Mouse (Mus musculus): Measurements from ENCODE around the gene Nt5e. TPM values are rescaled to one million over a fixed set of nuclear protein-coding genes. Genes with fewer than 3 reads are reported as not detected.

The Nt5e gene
- polyA plus RNA-seq, 1 experiment from 2014 or later: 1.1 TPM

DNA sequence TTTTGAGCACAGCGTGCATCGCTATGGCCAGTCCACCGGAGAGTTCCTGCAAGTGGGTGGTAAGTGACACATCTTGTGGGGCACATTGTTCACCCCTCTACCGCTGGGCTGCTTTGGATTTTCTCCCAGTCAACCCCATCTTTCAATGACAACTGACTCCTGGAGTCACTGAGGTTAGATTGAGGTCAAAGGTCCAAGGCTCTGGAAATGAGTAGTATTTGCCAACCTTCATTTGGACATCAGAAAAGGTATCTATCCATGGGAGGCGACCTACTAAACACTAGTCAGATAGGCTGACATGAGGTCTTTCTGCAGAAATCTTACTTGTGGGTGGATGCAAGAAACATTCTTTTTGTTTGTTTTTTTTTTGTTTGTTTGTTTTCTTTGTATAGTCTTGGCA is 40.3 kb downstream of the Nt5e start:
- peaks cover 4% of the 10 kb centered on the region; the same call in 1 of the 2 replicates for H3K4me1 ChIP-seq
- H3K27ac ChIP-seq (replicated peaks): no peak overlapping the region
- no peak overlapping the region for H3K4me2 ChIP-seq
- 91% methylated on average over 5 of the region's 5 CpGs for WGBS
- no peak for ATAC-seq (ENCODE audit: low FRiP score)
- no peak overlapping the region for H3K4me3 ChIP-seq (replicated peaks)
- no peaks in the 10 kb centered on the region for H3K9me3 ChIP-seq (replicated peaks)
- H3K36me3 ChIP-seq: 0 out of 2 replicates have a peak, but pooled peaks cover 4% of the 10 kb centered on the region
- no peaks in the 10 kb centered on the region for H3K27me3 ChIP-seq (replicated peaks)
- H3K9ac ChIP-seq (replicated peaks): no peak overlapping the region

DNA sequence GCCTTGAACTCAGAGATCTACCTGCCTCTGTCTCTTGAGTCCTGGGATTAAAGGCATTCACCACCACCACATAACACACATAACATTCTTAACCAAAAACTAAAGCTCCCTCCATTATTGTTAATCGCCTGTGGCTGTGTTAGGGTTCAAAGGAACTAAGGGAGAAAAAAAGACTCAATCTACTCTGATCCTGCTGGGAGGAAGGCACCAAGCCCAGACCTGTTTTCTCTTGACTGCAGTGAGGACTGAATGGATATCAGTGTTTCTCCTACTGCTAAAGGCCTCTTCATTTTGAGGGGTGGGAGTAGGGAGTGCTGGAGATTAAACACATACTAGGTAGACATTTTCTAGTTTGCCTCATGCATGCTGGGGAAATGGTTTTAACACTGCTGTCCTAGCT is 40.8 kb downstream of the Nt5e start:
- no peak overlapping the region for H3K9ac ChIP-seq (replicated peaks)
- H3K4me3 ChIP-seq (replicated peaks): no peak overlapping the region
- no peak for ATAC-seq (ENCODE audit: low FRiP score)
- 59% methylated on average over 1 of the region's 1 CpGs for WGBS
- 0 out of 2 replicates have a peak, but pooled peaks cover 4% of the 10 kb centered on the region for H3K36me3 ChIP-seq
- no peak overlapping the region for H3K4me2 ChIP-seq
- H3K4me1 ChIP-seq: no peaks in the 10 kb centered on the region
- H3K27ac ChIP-seq (replicated peaks): no peak overlapping the region
- H3K9me3 ChIP-seq (replicated peaks): no peaks in the 10 kb centered on the region
- no peaks in the 10 kb centered on the region for H3K27me3 ChIP-seq (replicated peaks)

DNA sequence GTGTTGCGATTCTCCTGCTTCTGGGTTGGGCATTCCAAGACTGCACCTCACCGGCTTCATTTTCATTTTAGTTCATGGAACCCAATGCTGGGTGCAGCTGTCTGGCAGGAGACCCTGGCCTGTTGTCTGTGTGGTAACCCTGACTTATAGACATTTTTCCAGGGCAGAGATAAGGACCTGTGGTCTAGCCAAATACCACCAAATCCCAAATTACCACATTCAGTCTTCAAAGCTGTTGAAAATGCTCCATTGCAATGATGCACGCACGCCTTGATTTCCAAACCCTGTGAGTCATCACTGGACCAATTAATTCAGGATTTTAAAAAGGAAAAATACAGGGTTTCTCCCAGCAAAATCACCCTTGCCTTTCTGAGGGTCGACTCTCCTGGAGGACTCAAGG is 41.5 kb downstream of the Nt5e start:
- no peak overlapping the region for H3K27ac ChIP-seq (replicated peaks)
- WGBS: 95% methylated on average over 5 of the region's 5 CpGs
- no peak for ATAC-seq (ENCODE audit: low FRiP score)
- no peak overlapping the region for H3K4me3 ChIP-seq (replicated peaks)
- 0 out of 2 replicates have a peak, but pooled peaks cover 4% of the 10 kb centered on the region for H3K36me3 ChIP-seq
- H3K27me3 ChIP-seq (replicated peaks): no peaks in the 10 kb centered on the region
- H3K4me2 ChIP-seq: no peak overlapping the region
- no peaks in the 10 kb centered on the region for H3K4me1 ChIP-seq
- H3K9ac ChIP-seq (replicated peaks): no peak overlapping the region
- H3K9me3 ChIP-seq (replicated peaks): no peaks in the 10 kb centered on the region

DNA sequence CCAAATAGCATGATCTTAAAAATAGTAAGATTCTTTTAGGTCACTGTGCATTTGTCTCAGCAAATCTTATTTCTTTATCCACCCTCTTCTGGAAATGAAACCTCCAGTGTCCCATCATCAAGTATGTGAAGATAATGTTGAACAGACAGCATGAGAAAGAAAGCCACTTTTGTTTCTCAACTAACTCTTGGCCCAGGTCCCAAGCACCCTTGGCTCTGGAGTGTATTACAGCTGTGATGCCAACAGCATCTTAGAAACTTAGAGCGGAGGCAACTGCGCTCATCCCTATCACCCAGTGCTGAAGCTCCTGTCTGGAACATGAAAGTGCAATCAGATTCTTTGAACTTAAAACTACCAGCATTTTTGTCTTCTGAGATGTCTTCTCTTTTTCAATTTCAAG is 42.7 kb downstream of the Nt5e start:
- H3K4me3 ChIP-seq (replicated peaks): no peak overlapping the region
- H3K27me3 ChIP-seq (replicated peaks): no peaks in the 10 kb centered on the region
- 0 out of 2 replicates have a peak, but pooled peaks cover 5% of the 10 kb centered on the region for H3K36me3 ChIP-seq
- no peak for ATAC-seq (ENCODE audit: low FRiP score)
- no peak overlapping the region for H3K27ac ChIP-seq (replicated peaks)
- WGBS: 88% methylated on average over 2 of the region's 2 CpGs
- H3K4me1 ChIP-seq: no peaks in the 10 kb centered on the region
- no peak overlapping the region for H3K9ac ChIP-seq (replicated peaks)
- no peaks in the 10 kb centered on the region for H3K9me3 ChIP-seq (replicated peaks)
- H3K4me2 ChIP-seq: no peak overlapping the region

DNA sequence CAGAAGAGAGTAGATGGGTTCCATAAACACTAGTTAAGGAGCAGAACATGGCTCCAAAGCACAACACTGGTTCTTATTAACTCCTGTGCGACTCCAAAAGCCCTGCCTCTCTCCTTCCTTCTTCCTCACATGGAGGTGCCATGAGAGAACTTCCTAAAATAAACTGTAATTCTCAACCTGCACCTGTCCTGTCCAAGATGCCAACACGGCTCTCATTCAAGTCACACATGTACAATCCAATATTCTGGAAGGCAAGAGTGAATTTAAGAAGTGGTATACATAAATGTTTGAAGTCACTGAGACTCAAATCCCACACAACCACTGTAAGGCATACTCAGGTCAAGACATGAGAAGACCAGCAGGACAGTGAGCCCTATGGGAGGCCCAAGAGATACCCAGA is 44.2 kb downstream of the Nt5e start:
- 91% methylated on average over 2 of the region's 2 CpGs for WGBS
- Histone ChIP-seq H3K9me3 (replicated peaks) (no peaks in the 10 kb centered on the region), H3K4me1 (no peaks in the 10 kb centered on the region), H3K9ac (replicated peaks) (no peak overlapping the region), H3K36me3 (0 out of 2 replicates have a peak, but pooled peaks cover 8% of the 10 kb centered on the region), H3K27ac (replicated peaks) (no peak overlapping the region), H3K27me3 (replicated peaks) (no peaks in the 10 kb centered on the region), H3K4me2 (no peak overlapping the region), H3K4me3 (replicated peaks) (no peak overlapping the region)
- no peak for ATAC-seq (ENCODE audit: low FRiP score)

DNA sequence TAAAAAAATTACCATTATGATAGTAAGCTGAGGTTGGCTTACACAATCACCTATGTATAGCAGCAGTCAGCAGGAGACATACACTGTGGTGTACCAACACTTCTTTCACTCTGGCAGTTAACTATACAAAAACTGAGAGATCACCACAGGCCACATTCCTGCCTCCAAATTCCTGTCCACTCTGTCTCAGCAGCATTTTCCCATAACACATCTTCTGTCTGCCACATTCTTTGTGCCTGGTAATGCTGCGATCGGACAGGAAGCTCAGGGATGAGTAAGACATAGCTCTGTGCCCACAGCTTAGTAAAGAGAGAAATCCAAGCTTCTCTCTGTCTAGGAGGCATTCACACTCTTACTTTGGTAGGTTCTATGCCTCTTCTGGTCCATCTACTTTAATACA is 46.0 kb downstream of the Nt5e start:
- Histone ChIP-seq H3K4me3 (replicated peaks) (no peak overlapping the region), H3K9ac (replicated peaks) (no peak overlapping the region), H3K36me3 (0 out of 2 replicates have a peak, but pooled peaks cover 11% of the 10 kb centered on the region), H3K4me1 (no peaks in the 10 kb centered on the region), H3K9me3 (replicated peaks) (no peaks in the 10 kb centered on the region), H3K4me2 (no peak overlapping the region), H3K27ac (replicated peaks) (no peak overlapping the region), H3K27me3 (replicated peaks) (no peaks in the 10 kb centered on the region)
- WGBS: 91% methylated on average over 2 of the region's 2 CpGs
- ATAC-seq (ENCODE audit: low FRiP score): no peak

DNA sequence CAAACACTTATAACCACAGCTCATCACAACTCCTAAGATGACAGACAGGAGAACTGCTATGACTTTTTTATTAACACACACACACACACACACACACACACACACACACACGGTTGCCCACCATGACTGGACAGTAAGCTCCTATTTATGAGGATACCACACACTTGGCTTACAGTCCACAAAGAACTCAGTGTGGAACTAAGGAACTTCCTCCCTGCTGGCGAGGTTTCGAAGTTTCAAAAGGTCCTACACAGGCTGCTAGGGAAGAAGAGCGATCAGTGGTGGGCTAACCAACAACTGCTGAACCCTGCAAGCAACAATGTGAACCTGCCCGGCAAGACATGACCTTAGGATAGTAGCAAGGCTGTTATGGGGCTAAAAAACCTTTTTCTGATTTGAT is 50.5 kb downstream of the Nt5e start:
- no peak overlapping the region for H3K9ac ChIP-seq (replicated peaks)
- H3K36me3 ChIP-seq: peaks cover 33% of the 10 kb centered on the region
- WGBS: 84% methylated on average over 5 of the region's 5 CpGs
- no peaks in the 10 kb centered on the region for H3K9me3 ChIP-seq (replicated peaks)
- no peak overlapping the region for H3K4me3 ChIP-seq (replicated peaks)
- no peaks in the 10 kb centered on the region for H3K27me3 ChIP-seq (replicated peaks)
- ATAC-seq (ENCODE audit: low FRiP score): no peak
- no peak overlapping the region for H3K27ac ChIP-seq (replicated peaks)
- H3K4me2 ChIP-seq: no peak overlapping the region
- no peaks in the 10 kb centered on the region for H3K4me1 ChIP-seq

DNA sequence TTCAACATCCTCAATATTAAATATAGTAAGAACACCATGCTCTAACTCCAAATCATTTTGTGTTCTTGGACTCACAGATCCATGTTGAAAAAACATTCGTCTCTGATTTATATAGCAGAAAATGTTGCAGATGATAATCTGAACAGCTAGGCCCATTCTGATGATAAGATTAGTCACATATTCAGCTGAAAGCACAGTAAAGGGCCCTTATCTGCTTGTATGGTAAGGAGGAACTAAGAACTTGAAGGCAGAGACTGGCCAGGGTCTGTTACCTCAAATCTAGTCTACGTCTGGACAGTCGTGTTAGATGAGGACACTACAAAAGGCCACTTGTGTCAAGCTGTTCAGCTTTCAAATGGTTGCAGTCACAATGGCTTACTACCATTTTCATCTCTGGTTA is 52.1 kb downstream of the Nt5e start:
- Histone ChIP-seq H3K9ac (replicated peaks) (no peak overlapping the region), H3K36me3 (peaks cover 45% of the 10 kb centered on the region)

DNA sequence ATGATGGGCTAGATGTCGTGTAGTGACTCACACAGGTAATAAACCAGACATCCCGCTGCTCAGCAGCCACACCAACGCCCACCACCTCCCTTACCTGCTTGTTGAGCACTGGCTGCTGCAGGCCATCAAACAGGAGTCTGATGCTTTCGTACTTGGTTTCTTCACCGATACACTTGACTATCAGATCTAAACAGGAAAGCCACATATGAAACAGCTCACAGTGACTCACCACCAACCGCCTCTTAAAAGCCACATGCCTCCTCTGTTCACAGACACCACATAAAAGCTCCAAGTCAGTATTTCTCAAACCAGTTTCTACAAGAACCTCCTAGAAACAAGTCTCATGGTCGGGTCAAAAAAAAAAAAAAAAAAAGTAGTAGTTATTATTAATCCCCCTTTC is 53.1 kb downstream of the Nt5e start:
- no peak for ATAC-seq (ENCODE audit: low FRiP score)
- Histone ChIP-seq H3K36me3 (peaks cover 46% of the 10 kb centered on the region), H3K4me1 (no peaks in the 10 kb centered on the region), H3K4me3 (replicated peaks) (no peak overlapping the region), H3K4me2 (no peak overlapping the region), H3K27me3 (replicated peaks) (no peaks in the 10 kb centered on the region), H3K9ac (replicated peaks) (no peak overlapping the region), H3K27ac (replicated peaks) (no peak overlapping the region), H3K9me3 (replicated peaks) (no peaks in the 10 kb centered on the region)
- WGBS: 74% methylated on average over 7 of the region's 7 CpGs

More for the DNA sequence above, 52.1 kb downstream of the Nt5e start:
- Histone ChIP-seq H3K27ac (replicated peaks) (no peak overlapping the region), H3K27me3 (replicated peaks) (no peaks in the 10 kb centered on the region), H3K9me3 (replicated peaks) (no peaks in the 10 kb centered on the region), H3K4me3 (replicated peaks) (no peak overlapping the region), H3K4me1 (no peaks in the 10 kb centered on the region), H3K4me2 (no peak overlapping the region)
- 86% methylated on average over 3 of the region's 3 CpGs for WGBS
- ATAC-seq (ENCODE audit: low FRiP score): no peak

DNA sequence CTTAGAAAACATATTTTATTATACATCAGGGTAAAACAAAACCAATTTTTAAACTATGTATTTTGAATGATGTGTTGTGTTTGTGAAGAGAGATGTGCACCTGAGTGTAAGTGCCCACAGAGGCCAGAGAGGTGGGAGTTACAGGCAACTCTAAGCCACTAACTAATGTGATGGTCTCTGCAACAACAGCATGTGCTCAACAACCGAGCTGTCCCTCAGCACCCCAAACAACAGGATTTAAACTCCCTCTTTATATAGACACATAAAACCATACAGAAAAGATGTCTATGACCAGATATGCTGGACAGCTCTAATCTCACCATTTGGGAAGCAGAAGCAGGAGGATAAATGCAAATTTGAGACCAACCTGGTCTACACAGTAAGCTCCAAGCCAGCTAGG is 53.5 kb downstream of the Nt5e start:
- Histone ChIP-seq H3K9me3 (replicated peaks) (no peaks in the 10 kb centered on the region), H3K27ac (replicated peaks) (no peak overlapping the region), H3K4me1 (no peaks in the 10 kb centered on the region), H3K4me2 (no peak overlapping the region), H3K27me3 (replicated peaks) (no peaks in the 10 kb centered on the region), H3K4me3 (replicated peaks) (no peak overlapping the region), H3K36me3 (peaks cover 46% of the 10 kb centered on the region), H3K9ac (replicated peaks) (no peak overlapping the region)
- no peak for ATAC-seq (ENCODE audit: low FRiP score)
- WGBS: 84% methylated on average over 1 of the region's 1 CpGs

DNA sequence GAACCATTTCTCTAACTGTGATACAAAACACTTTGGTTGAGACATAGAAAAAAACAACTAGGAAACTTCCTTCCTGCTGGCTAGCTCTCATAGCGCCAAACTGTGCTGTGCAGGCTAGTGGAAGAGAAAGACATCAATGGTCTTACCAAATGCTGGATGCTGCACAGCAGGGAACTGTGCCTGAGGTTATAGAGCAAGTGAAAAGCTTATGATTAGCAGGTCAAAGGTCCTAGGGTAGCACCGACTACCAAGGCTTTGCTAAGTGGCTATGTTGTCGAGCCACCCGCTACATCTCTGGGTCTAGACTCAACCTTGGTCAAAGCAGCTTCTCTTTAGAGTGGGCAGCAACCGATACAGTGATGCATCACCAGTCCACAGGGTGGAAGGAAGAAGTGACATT is 61.8 kb downstream of the Nt5e start:
- Histone ChIP-seq H3K9me3 (replicated peaks) (no peaks in the 10 kb centered on the region), H3K36me3 (peaks cover 40% of the 10 kb centered on the region), H3K27me3 (replicated peaks) (no peaks in the 10 kb centered on the region), H3K4me2 (no peak overlapping the region), H3K9ac (replicated peaks) (no peak overlapping the region), H3K4me3 (replicated peaks) (no peak overlapping the region), H3K4me1 (no peaks in the 10 kb centered on the region), H3K27ac (replicated peaks) (no peak overlapping the region)
- 82% methylated on average over 5 of the region's 5 CpGs for WGBS
- ATAC-seq (ENCODE audit: low FRiP score): no peak

DNA sequence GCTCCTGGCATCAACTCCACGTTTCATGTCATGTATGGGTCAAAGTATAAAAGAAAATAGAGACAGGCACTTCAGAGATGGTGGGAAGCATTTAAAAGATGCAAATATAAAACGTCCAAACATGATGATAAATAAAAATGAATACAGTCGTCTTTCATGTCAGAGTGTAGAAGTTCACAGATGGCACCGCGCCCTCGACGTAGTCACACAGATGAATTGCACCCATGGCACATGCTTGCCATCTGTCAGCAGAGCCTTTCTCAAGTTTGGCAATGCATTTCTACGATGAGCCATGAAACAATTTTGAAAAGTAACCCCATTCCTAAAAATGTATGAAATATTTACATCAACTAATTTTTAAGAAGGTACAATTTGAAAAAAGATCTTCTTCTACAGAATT is 67.9 kb downstream of the Nt5e start:
- no peaks in the 10 kb centered on the region for H3K4me1 ChIP-seq
- H3K9ac ChIP-seq (replicated peaks): no peak overlapping the region
- no peak for ATAC-seq (ENCODE audit: low FRiP score)
- no peak overlapping the region for H3K4me2 ChIP-seq
- H3K27ac ChIP-seq (replicated peaks): no peak overlapping the region
- no peak overlapping the region for H3K4me3 ChIP-seq (replicated peaks)
- WGBS: 61% methylated on average over 8 of the region's 8 CpGs
- H3K9me3 ChIP-seq (replicated peaks): no peaks in the 10 kb centered on the region
- no peaks in the 10 kb centered on the region for H3K27me3 ChIP-seq (replicated peaks)
- H3K36me3 ChIP-seq: peaks cover 46% of the 10 kb centered on the region

DNA sequence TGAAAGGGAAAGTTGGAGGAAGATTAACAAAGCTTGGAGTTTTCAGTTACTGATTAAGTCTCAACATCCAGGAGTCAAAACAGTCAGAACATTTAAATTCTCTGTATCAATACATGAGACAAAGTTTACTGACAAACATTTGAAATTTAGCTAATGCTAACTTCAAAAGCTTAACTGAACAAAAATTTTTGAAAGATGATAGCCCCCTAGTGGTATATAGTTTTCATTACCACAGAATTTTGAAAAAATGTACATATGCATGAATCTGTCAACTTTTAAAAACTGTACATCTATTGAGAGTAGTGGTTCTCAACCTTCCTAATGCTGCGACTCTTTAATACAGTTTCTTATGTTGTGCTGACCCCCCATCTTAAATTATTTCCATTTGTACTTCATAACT is 71.5 kb downstream of the Nt5e start:
- Histone ChIP-seq H3K36me3 (peaks cover 44% of the 10 kb centered on the region), H3K27ac (replicated peaks) (no peak overlapping the region), H3K9ac (replicated peaks) (no peak overlapping the region), H3K9me3 (replicated peaks) (no peaks in the 10 kb centered on the region), H3K4me2 (no peak overlapping the region), H3K4me1 (no peaks in the 10 kb centered on the region), H3K27me3 (replicated peaks) (no peaks in the 10 kb centered on the region), H3K4me3 (replicated peaks) (no peak overlapping the region)
- 90% methylated on average over 1 of the region's 1 CpGs for WGBS
- ATAC-seq (ENCODE audit: low FRiP score): no peak
